Mouse (Mus musculus) bone marrow, adult 2 months (tissue): ENCODE results near the gene Sdk1. TPM values are rescaled to one million over a fixed set of nuclear protein-coding genes. Genes with fewer than 3 reads are reported as not detected.
A peak's percentile ranks its signal among the peaks of the same experiment; 100 is the strongest.

ENCODE experiments used
- H3K27ac ChIP-seq: fragments of 200-500 bp; 2 replicates; pipeline ENCODE4 v1.5.1; 2012; ENCODE audit warnings: low read depth, mild to moderate bottlenecking, control low read depth, inconsistent platforms, low read length; ENCODE audit not compliant: control insufficient read depth, poor library complexity, insufficient read depth
- H3K4me1 ChIP-seq: fragments of 200-500 bp; 2 replicates; pipeline ENCODE4 v1.6.1; 2011; ENCODE audit warnings: low read length; ENCODE audit not compliant: control insufficient read depth, insufficient read depth
- H3K4me3 ChIP-seq: fragments of 200-500 bp; replicated peaks from 2 replicates; pipeline ENCODE3; 2011; ENCODE audit warnings: mild to moderate bottlenecking, low read depth, low read length, control low read depth; ENCODE audit not compliant: control insufficient read depth
- CTCF ChIP-seq: fragments of 200-500 bp; IDR thresholded peaks from 2 replicates; pipeline ENCODE4 v1.5.1; 2011; ENCODE audit warnings: low read length, control low read depth; ENCODE audit not compliant: control insufficient read depth, insufficient read depth
- POLR2A ChIP-seq: fragments of 200-500 bp; IDR thresholded peaks from 2 replicates; pipeline ENCODE4 v1.6.1; 2011; ENCODE audit warnings: low read depth, mild to moderate bottlenecking, control low read depth, low read length, borderline replicate concordance; ENCODE audit not compliant: control insufficient read depth
- WGBS: fragments of 180-500 bp; shearing (Covaris S2); methylation state at CpG from one replicate; pipeline ENCODE4 v1.1.7; 2018; 5-methylcytosine and 5-hydroxymethylcytosine counted together
- polyA plus RNA-seq: library from polyadenylated mRNA; stranded (reverse); fragments of >200 nt; gene quantifications from 2 replicates; pipeline ENCODE4 v1.2.4, GENCODE M21; 2011; ENCODE audit warnings: low replicate concordance; ENCODE audit not compliant: missing spikeins, insufficient read depth, insufficient read length

Sdk1 gene
- polyA plus RNA-seq, 1 experiment: 0.27 TPM

DNA sequence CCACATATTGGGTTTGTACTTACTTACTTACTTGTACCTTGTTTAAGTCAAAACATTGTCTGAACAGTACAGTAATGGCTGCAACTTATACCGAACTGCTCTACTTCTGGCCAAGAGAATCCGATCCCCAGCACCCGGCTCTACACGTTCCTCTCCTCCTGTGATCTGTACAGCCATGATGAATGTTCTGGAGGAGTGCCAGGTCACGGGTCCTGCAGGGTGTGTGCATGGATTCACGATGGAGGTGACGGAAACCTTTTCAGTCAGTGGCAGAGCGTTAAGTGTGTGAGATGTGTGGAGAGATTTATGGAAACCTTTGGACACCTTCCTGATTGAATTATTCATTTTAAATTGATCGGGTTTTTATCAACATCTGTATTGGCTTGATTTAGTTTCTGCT lies 312.2 kb downstream of the Sdk1 start:
- Histone ChIP-seq H3K27ac (no peak overlapping the region), H3K4me3 (no peak overlapping the region), H3K4me1 (no peaks in the 10 kb centered on the region)
- 80% methylated on average over 9 of the region's 9 CpGs for WGBS
- TF ChIP-seq CTCF: no peak
- no peak for TF ChIP-seq POLR2A

DNA sequence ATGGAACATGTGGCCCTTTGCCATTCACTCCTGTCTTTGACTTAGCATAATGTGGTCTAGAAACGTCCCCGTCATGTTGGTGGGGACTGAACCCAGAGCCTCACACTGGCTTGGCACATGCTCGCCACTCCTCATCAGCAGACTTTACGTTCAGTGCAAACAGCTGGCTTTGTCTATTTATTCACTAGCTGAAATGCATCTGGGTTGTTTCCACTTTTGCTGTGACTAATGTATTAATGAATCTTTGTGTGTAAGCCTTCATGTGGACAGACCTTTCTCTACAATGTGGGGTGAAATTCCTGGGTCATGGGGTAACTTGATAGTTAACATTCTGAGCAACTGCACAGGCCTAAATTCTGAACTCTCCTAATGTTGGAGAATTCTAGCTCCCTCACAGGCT lies 317.4 kb downstream of the Sdk1 start:
- Histone ChIP-seq H3K27ac (no peak overlapping the region), H3K4me3 (no peak overlapping the region), H3K4me1 (no peaks in the 10 kb centered on the region)
- TF ChIP-seq POLR2A (no peak), CTCF (no peak)
- 76% methylated on average over 4 of the region's 4 CpGs for WGBS

DNA sequence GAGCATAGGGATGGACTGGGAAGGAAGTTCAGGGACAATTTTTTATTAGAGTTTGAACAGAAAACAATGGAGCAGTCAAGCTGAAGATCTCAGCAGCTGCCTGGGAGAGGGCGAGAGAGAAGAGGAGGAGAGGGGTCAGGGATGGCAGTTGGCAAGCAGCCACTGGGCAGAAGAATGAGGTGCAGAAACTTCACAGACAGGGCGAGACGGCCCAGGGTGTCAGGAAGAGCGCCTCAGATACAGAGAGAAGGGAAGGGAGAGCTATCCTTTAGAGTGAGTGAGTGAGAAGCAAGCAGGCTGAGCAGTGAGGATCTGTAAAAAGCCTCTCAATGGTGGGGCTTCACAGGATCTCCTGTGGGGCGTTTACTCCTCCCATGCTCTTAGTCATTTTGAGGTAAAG lies 319.0 kb downstream of the Sdk1 start:
- Histone ChIP-seq H3K4me3 (no peak overlapping the region), H3K4me1 (no peaks in the 10 kb centered on the region), H3K27ac (no peak overlapping the region)
- WGBS: 71% methylated on average over 5 of the region's 5 CpGs
- TF ChIP-seq CTCF (no peak), POLR2A (no peak)

DNA sequence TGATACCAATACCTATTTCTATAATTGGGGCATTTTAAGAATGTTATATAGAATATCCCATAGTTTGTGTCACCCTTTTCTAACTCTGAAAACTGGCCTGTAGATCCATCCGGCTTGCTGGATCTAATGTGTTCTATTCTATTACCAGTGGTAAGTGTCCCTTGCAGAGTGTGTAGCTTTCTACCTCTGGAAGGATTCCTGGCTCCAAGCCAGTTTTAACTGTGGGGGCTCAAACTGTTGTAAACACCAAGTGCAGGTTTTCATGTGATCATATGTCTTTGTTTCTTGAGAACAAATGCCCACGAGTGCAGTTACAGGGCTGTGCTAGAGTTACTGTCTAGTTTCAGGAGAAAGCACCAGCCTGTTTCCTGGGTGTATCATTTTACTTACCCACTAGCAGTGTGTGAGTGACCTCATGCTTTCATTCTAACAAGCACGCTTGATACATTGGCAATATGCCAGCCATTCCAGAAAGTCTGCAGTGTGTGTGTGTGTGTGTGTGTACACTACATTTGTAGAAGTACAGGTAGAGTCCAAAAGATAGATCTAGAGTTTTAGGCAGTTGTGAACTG lies 320.8 kb downstream of the Sdk1 start:
- Histone ChIP-seq H3K4me3 (no peak overlapping the region), H3K4me1 (no peaks in the 10 kb centered on the region), H3K27ac (no peak overlapping the region)
- TF ChIP-seq CTCF (no peak), POLR2A (no peak)
- WGBS: 69% methylated on average over 3 of the region's 3 CpGs

DNA sequence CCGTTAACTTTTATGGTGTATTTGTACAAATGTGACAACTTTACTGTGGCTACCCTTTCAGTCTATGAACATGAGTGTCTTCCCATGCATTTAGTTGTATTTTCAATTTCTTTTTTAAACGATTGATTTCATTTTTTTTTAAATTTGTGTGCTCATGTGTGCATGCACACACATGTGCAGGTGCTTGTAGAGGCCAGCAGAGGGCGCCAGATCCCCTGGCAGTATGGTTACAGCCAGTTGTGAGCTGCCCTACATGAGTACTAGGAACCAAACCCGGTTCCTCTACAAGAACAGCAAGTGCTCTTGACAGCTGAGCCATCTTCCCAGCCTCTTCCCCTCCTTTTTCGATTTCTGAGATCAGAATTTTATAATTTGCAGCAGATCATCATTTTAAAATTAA lies 322.9 kb downstream of the Sdk1 start:
- TF ChIP-seq CTCF (peak; percentile 28; the same call in 1 of the 2 replicates), POLR2A (no peak)
- Histone ChIP-seq H3K4me3 (no peak overlapping the region), H3K4me1 (no peaks in the 10 kb centered on the region), H3K27ac (no peak overlapping the region)
- 62% methylated on average over 5 of the region's 5 CpGs for WGBS

DNA sequence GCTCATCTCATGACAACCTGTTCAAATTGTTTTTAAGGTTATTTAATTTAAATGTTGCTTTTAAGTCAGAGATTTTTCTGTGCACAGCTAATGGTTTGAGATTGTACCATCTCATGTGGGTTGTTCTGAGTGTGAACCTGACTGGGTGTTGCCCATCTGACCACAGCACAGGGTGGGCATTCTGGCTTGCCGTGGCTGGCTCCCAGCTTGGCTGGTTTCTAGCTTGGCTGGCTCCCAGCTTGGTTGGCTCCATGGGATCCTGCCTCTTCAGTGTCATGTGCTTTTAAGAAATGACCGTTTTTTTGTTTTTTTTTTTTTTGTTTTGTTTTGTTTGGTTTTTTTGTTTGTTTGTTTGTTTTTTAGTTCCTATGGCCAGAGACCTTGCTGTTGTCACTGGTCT lies 326.8 kb downstream of the Sdk1 start:
- H3K27ac ChIP-seq: no peak overlapping the region
- no peaks in the 10 kb centered on the region for H3K4me1 ChIP-seq
- no peak overlapping the region for H3K4me3 ChIP-seq
- WGBS: 67% methylated on average over 2 of the region's 2 CpGs
- no peak for TF ChIP-seq CTCF
- no peak for TF ChIP-seq POLR2A

DNA sequence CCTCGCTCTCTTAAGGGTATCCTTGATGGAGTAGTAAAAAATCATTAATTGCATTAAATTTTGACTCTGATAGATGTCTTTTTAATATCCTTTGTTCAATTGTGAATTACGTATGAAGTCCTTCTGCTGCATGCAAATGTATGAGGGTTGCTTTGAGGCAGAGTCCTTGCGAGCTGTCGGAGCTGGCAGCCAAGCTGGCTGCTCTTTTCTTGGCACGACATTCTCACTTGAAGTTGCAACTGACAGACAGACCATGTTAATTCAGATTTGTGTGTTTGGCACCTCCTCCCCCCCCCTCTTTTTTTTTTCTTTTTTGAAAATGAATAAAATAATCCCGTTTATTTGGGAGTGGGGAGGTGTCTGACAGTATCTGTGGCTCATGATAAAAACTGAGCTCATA lies 329.2 kb downstream of the Sdk1 start:
- H3K4me1 ChIP-seq: no peaks in the 10 kb centered on the region

DNA sequence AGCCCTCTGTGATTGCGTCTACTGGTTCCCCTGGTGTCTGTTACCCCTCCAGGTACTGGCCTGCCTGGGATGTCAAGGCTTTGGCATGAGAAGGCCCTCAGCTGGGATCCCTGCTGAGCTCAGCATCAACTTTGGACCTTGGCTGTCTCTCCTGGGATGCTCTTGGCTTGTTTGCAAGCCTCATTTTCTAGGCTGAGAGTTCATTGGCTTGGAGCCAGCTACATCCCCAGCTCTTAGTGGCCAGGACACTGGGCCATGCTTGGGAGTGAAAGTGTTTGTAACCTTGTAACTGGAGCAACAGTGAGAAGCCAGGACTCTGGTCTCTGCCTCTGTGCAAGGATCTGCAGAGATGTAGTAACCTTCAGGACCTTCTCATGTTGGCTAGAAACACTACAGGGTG lies 333.0 kb downstream of the Sdk1 start:
- WGBS: 58% methylated on average over 1 of the region's 1 CpGs
- Histone ChIP-seq H3K27ac (no peak overlapping the region), H3K4me3 (no peak overlapping the region), H3K4me1 (no peaks in the 10 kb centered on the region)
- TF ChIP-seq POLR2A (no peak), CTCF (no peak)

More for the DNA sequence above, 329.2 kb downstream of the Sdk1 start:
- Histone ChIP-seq H3K4me3 (no peak overlapping the region), H3K27ac (no peak overlapping the region)
- 77% methylated on average over 6 of the region's 6 CpGs for WGBS
- no peak for TF ChIP-seq CTCF
- no peak for TF ChIP-seq POLR2A

DNA sequence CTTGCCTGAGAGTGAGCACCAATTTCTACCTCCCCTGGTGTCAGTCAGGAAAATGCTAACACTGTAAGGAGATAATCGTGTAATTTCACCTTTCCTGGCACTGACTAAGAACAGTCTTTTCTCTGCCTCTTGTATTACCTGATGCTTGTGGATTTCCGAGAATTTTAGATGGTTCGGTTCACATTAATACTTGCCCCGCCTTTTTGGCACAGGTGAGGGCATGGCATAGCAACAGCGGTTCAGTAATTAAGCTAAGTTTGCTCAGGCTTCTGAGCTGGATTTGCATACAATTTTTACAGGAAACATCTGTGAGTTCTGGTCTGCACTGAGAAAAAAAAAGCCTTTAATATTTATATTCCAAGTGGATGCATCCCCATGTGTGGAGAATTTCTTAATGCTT lies 350.0 kb downstream of the Sdk1 start:
- TF ChIP-seq POLR2A (no peak), CTCF (no peak)

More for the DNA sequence above, 350.0 kb downstream of the Sdk1 start:
- Histone ChIP-seq H3K4me1 (no peaks in the 10 kb centered on the region), H3K4me3 (no peak overlapping the region), H3K27ac (no peak overlapping the region)
- WGBS: 78% methylated on average over 5 of the region's 5 CpGs
